Mouse (Mus musculus) liver, embryonic 11.5 days (tissue): ENCODE results near the gene Dusp16. TPM values are rescaled to one million over a fixed set of nuclear protein-coding genes. Genes with fewer than 3 reads are reported as not detected.

Experiments used
- ATAC-seq: fragments of 200-750 bp; cut with Nextera tagmentation; replicated peaks from 2 replicates; pipeline ENCODE4 v1.8.0; 2017; ENCODE audit warnings: moderate number of reproducible peaks, mild to moderate bottlenecking, moderate TSS enrichment, moderate library complexity; ENCODE audit not compliant: low FRiP score
- DNase-seq: peaks from one replicate; pipeline ENCODE4 v3.0.0-alpha.2; 2017; ENCODE audit warnings: low spot score
- H3K27ac ChIP-seq: fragments of 300-500 bp; sonication (generic); 2 replicates; pipeline ENCODE4 v1.5.1; 2014; ENCODE audit warnings: mild to moderate bottlenecking, low read depth, low read length, control low read depth
- H3K27me3 ChIP-seq: fragments of 300-500 bp; sonication (generic); replicated peaks from 2 replicates; pipeline ENCODE4 v1.6.1; 2014; ENCODE audit warnings: low read length, mixed read lengths; ENCODE audit not compliant: control insufficient read depth, insufficient read depth
- H3K36me3 ChIP-seq: fragments of 300-500 bp; sonication (generic); 2 replicates; pipeline ENCODE4 v1.6.1; 2014; ENCODE audit warnings: mild to moderate bottlenecking, low read length, moderate library complexity, mixed read lengths; ENCODE audit not compliant: control insufficient read depth, insufficient read depth
- H3K4me1 ChIP-seq: fragments of 300-500 bp; sonication (generic); replicated peaks from 2 replicates; pipeline ENCODE4 v1.6.1; 2014; ENCODE audit warnings: low read length, mixed read lengths; ENCODE audit not compliant: control insufficient read depth, insufficient read depth
- H3K4me2 ChIP-seq: fragments of 300-500 bp; sonication (generic); 2 replicates; pipeline ENCODE4 v1.6.1; 2014; ENCODE audit warnings: mild to moderate bottlenecking, control low read depth, moderate library complexity
- H3K4me3 ChIP-seq: fragments of 300-500 bp; sonication (generic); 2 replicates; pipeline ENCODE4 v1.5.1; 2014; ENCODE audit warnings: low read depth, low read length, control low read depth
- H3K9ac ChIP-seq: fragments of 300-500 bp; sonication (generic); 2 replicates; pipeline ENCODE4 v1.6.1; 2014; ENCODE audit warnings: low read depth, low read length, control low read depth
- H3K9me3 ChIP-seq: fragments of 300-500 bp; sonication (generic); 2 replicates; pipeline ENCODE4 v1.6.1; 2016; ENCODE audit warnings: low read length, inconsistent platforms, mixed read lengths; ENCODE audit not compliant: control insufficient read depth
- WGBS: fragments of 180-500 bp; shearing (Covaris S2); extraction: QIAGEN DNeasy Blood & Tissue Kit; methylation state at CpG from one replicate; pipeline ENCODE4 v1.1.7; 2014; 5-methylcytosine and 5-hydroxymethylcytosine counted together
- polyA plus RNA-seq: library from polyadenylated mRNA; unstranded; fragments of >200 nt; fragmentation: Nextera tagmentation; extraction: Ambion mirVana; gene quantifications from 2 replicates; pipeline ENCODE4 v1.2.1, GENCODE M21; 2014

Gene Dusp16
- polyA plus RNA-seq, 1 experiment from 2014 or later, result 7.9 TPM

GRCm38 (mm10) chr6:134753858-134754257 is 38.6 kb downstream of the Dusp16 start:
- Histone ChIP-seq H3K36me3 (0 out of 2 replicates have a peak, but pooled peaks cover 2% of the 10 kb centered on the region), H3K4me1 (peaks cover 7% of the 10 kb centered on the region; the same call in 1 of the 2 replicates), H3K9ac (no peak overlapping the region), H3K9me3 (no peaks in the 10 kb centered on the region), H3K4me2 (no peak overlapping the region), H3K27ac (no peak overlapping the region), H3K4me3 (no peak overlapping the region), H3K27me3 (no peaks in the 10 kb centered on the region)
- ATAC-seq, result peak; percentile 68
- no peak for DNase-seq
- WGBS, result 71% methylated on average over 11 of the region's 11 CpGs

- no peak overlapping the region for H3K4me3 ChIP-seq
- WGBS, result 75% methylated on average over 4 of the region's 4 CpGs
- H3K9me3 ChIP-seq, result no peaks in the 10 kb centered on the region
- peaks cover 7% of the 10 kb centered on the region; the same call in 1 of the 2 replicates for H3K4me1 ChIP-seq
- H3K27me3 ChIP-seq, result no peaks in the 10 kb centered on the region
- H3K36me3 ChIP-seq, result 0 out of 2 replicates have a peak, but pooled peaks cover 2% of the 10 kb centered on the region
- H3K9ac ChIP-seq, result no peak overlapping the region
- no peak for DNase-seq
- H3K4me2 ChIP-seq, result no peak overlapping the region
- no peak overlapping the region for H3K27ac ChIP-seq
- ATAC-seq, result peak; percentile 78
These were observed 39.0 kb downstream of the Dusp16 start for GRCm38 (mm10) chr6:134753412-134753811.

GRCm38 (mm10) chr6:134751883-134752647 is 40.4 kb downstream of the Dusp16 start:
- Histone ChIP-seq H3K4me1 (peaks cover 7% of the 10 kb centered on the region; the same call in 1 of the 2 replicates), H3K27ac (no peak overlapping the region), H3K4me2 (no peak overlapping the region), H3K9me3 (no peaks in the 10 kb centered on the region), H3K36me3 (0 out of 2 replicates have a peak, but pooled peaks cover 2% of the 10 kb centered on the region), H3K4me3 (no peak overlapping the region), H3K27me3 (no peaks in the 10 kb centered on the region), H3K9ac (no peak overlapping the region)
- ATAC-seq (no peak), DNase-seq (no peak)
- 83% methylated on average over 5 of the region's 5 CpGs for WGBS

GRCm38 (mm10) chr6:134751087-134751486 is 41.3 kb downstream of the Dusp16 start:
- Histone ChIP-seq H3K4me2 (no peak overlapping the region), H3K27ac (no peak overlapping the region), H3K4me1 (peaks cover 4% of the 10 kb centered on the region; the same call in 1 of the 2 replicates), H3K27me3 (no peaks in the 10 kb centered on the region), H3K36me3 (0 out of 2 replicates have a peak, but pooled peaks cover 2% of the 10 kb centered on the region), H3K4me3 (no peak overlapping the region), H3K9ac (no peak overlapping the region), H3K9me3 (no peaks in the 10 kb centered on the region)
- no peak for DNase-seq
- no peak for ATAC-seq
- WGBS, result 91% methylated on average over 4 of the region's 4 CpGs

GRCm38 (mm10) chr6:134748126-134748525 is 44.3 kb downstream of the Dusp16 start:
- H3K4me1 ChIP-seq, result no peaks in the 10 kb centered on the region; the same call in 1 of the 2 replicates
- ATAC-seq (no peak), DNase-seq (no peak)
- H3K4me3 ChIP-seq, result no peak overlapping the region
- 88% methylated on average over 3 of the region's 3 CpGs for WGBS
- no peaks in the 10 kb centered on the region for H3K27me3 ChIP-seq
- H3K9ac ChIP-seq, result no peak overlapping the region
- no peak overlapping the region for H3K27ac ChIP-seq
- H3K36me3 ChIP-seq, result 0 out of 2 replicates have a peak, but pooled peaks cover 2% of the 10 kb centered on the region
- no peaks in the 10 kb centered on the region for H3K9me3 ChIP-seq
- H3K4me2 ChIP-seq, result no peak overlapping the region

- no peak for ATAC-seq
- DNase-seq, result no peak
- no peak overlapping the region for H3K27ac ChIP-seq
- no peak overlapping the region for H3K9ac ChIP-seq
- no peaks in the 10 kb centered on the region for H3K9me3 ChIP-seq
- no peak overlapping the region for H3K4me2 ChIP-seq
- H3K27me3 ChIP-seq, result no peaks in the 10 kb centered on the region
- no peak overlapping the region for H3K4me3 ChIP-seq
- H3K36me3 ChIP-seq, result no peaks in the 10 kb centered on the region
- 92% methylated on average over 7 of the region's 7 CpGs for WGBS
- no peaks in the 10 kb centered on the region; the same call in 1 of the 2 replicates for H3K4me1 ChIP-seq
These were observed 46.5 kb downstream of the Dusp16 start for GRCm38 (mm10) chr6:134745876-134746275.

- H3K27ac ChIP-seq, result no peak overlapping the region
These were observed 48.9 kb downstream of the Dusp16 start for GRCm38 (mm10) chr6:134743568-134743967.

GRCm38 (mm10) chr6:134736853-134737252 is 55.6 kb downstream of the Dusp16 start:
- H3K27me3 ChIP-seq, result no peaks in the 10 kb centered on the region
- H3K4me1 ChIP-seq, result no peaks in the 10 kb centered on the region; the same call in 1 of the 2 replicates
- ATAC-seq, result no peak
- no peak overlapping the region for H3K9ac ChIP-seq
- H3K9me3 ChIP-seq, result no peaks in the 10 kb centered on the region
- H3K4me3 ChIP-seq, result no peak overlapping the region
- H3K4me2 ChIP-seq, result no peak overlapping the region
- no peak overlapping the region for H3K27ac ChIP-seq
- H3K36me3 ChIP-seq, result peaks cover 6% of the 10 kb centered on the region; the same call in 1 of the 2 replicates
- WGBS, result 86% methylated on average over 3 of the region's 3 CpGs
- DNase-seq, result no peak

More at GRCm38 (mm10) chr6:134743568-134743967, 48.9 kb downstream of the Dusp16 start:
- Histone ChIP-seq H3K9ac (no peak overlapping the region), H3K36me3 (peaks cover 6% of the 10 kb centered on the region; the same call in 1 of the 2 replicates), H3K9me3 (no peaks in the 10 kb centered on the region), H3K27me3 (no peaks in the 10 kb centered on the region), H3K4me1 (no peaks in the 10 kb centered on the region; the same call in 1 of the 2 replicates), H3K4me2 (no peak overlapping the region), H3K4me3 (no peak overlapping the region)
- DNase-seq, result no peak
- ATAC-seq, result no peak
